Mouse (Mus musculus) CH12.LX (cell line): ENCODE results near the gene Fbxl17. TPM values are rescaled to one million over a fixed set of nuclear protein-coding genes. Genes with fewer than 3 reads are reported as not detected.

Experiments
- DNase-seq: peaks from one replicate; pipeline ENCODE4 v3.0.0-alpha.2; 2013; ENCODE audit errors: extremely low read depth
- H3K27ac ChIP-seq: 2 replicates; pipeline ENCODE4 v1.5.1; 2012; ENCODE audit warnings: low read depth, mild to moderate bottlenecking, control low read depth, moderate library complexity; ENCODE audit not compliant: insufficient read depth
- H3K27me3 ChIP-seq: replicated peaks from 2 replicates; pipeline ENCODE3; 2012; ENCODE audit warnings: inconsistent platforms
- H3K36me3 ChIP-seq, 2 experiments: replicated peaks in 1 of 2; 2 replicates each; pipeline versions ENCODE3 to v1.6.1; 2012; ENCODE audit warnings: inconsistent platforms in 1 of 2, low read length in 1 of 2, mild to moderate bottlenecking in 1 of 2, mixed read lengths in 1 of 2, moderate library complexity in 1 of 2; ENCODE audit not compliant: control insufficient read depth in 1 of 2, insufficient read depth in 1 of 2
- H3K4me1 ChIP-seq, 2 experiments: 2 replicates each; pipeline ENCODE4 v1.6.1; 2012; ENCODE audit warnings: inconsistent platforms in 1 of 2, moderate library complexity in 1 of 2; ENCODE audit not compliant: insufficient read depth in 2 of 2, control insufficient read depth in 1 of 2
- H3K4me2 ChIP-seq: 2 replicates; pipeline ENCODE4 v1.6.1; 2012; ENCODE audit warnings: low read depth, mild to moderate bottlenecking, control low read depth; ENCODE audit not compliant: poor library complexity, insufficient read depth, severe bottlenecking
- H3K4me3 ChIP-seq, 3 experiments: fragments of 150-350 bp in 1 of 3; sonication (generic) in 1 of 3; replicated peaks in 1 of 3; 2 replicates each; pipeline versions ENCODE3 to v1.5.1; 2011 to 2012; ENCODE audit warnings: low read depth in 2 of 3, low read length in 2 of 3, mild to moderate bottlenecking in 2 of 3, moderate library complexity in 2 of 3, control low read depth in 1 of 3, improper control_type of control experiment in 1 of 3, inconsistent platforms in 1 of 3, mixed read lengths in 1 of 3; ENCODE audit not compliant: poor library complexity in 1 of 3
- H3K79me2 ChIP-seq: replicated peaks from 2 replicates; pipeline ENCODE4 v1.6.1; 2012; ENCODE audit warnings: mild to moderate bottlenecking, moderate library complexity; ENCODE audit not compliant: control insufficient read depth, poor library complexity, insufficient read depth, severe bottlenecking; ENCODE audit errors: extremely low read depth
- H3K9ac ChIP-seq: 2 replicates; pipeline ENCODE4 v1.6.1; 2012; ENCODE audit warnings: low read depth, mild to moderate bottlenecking, control low read depth, moderate library complexity; ENCODE audit not compliant: insufficient read depth
- H3K9me3 ChIP-seq: replicated peaks from 2 replicates; pipeline ENCODE3; 2012; ENCODE audit warnings: low read length, inconsistent platforms, mixed read lengths
- E2F4 ChIP-seq: IDR thresholded peaks from 2 replicates; pipeline ENCODE4 v1.6.1; 2011; ENCODE audit warnings: low read depth, low read length, improper control_type of control experiment; ENCODE audit not compliant: insufficient replicate concordance
- ELF1 ChIP-seq: IDR thresholded peaks from 2 replicates; pipeline ENCODE4 v1.6.1; 2014; ENCODE audit warnings: low read depth, mild to moderate bottlenecking, inconsistent platforms, low read length, improper control_type of control experiment
- ETS1 ChIP-seq: conservative IDR thresholded peaks from 2 replicates; pipeline ENCODE4 v1.6.1; 2012; ENCODE audit warnings: low read depth, mild to moderate bottlenecking, inconsistent platforms, low read length, improper control_type of control experiment, moderate library complexity
- IRF4 ChIP-seq: IDR thresholded peaks from 2 replicates; pipeline ENCODE4 v1.6.1; 2014; ENCODE audit warnings: low read depth, mild to moderate bottlenecking, inconsistent platforms, low read length, improper control_type of control experiment
- JUN ChIP-seq: IDR thresholded peaks from 2 replicates; pipeline ENCODE4 v1.6.1; 2011; ENCODE audit warnings: low read depth, mild to moderate bottlenecking, low read length, improper control_type of control experiment, moderate library complexity; ENCODE audit not compliant: insufficient read depth
- JUND ChIP-seq: conservative IDR thresholded peaks from 2 replicates; pipeline ENCODE4 v1.6.1; 2011; ENCODE audit warnings: low read depth, low read length, improper control_type of control experiment
- MAFK ChIP-seq: IDR thresholded peaks from 2 replicates; pipeline ENCODE4 v1.6.1; 2011; ENCODE audit warnings: low read length, improper control_type of control experiment; ENCODE audit not compliant: insufficient replicate concordance
- MAX ChIP-seq: IDR thresholded peaks from 2 replicates; pipeline ENCODE4 v1.6.1; 2011; ENCODE audit warnings: low read length, improper control_type of control experiment
- MAZ ChIP-seq: IDR thresholded peaks from 2 replicates; pipeline ENCODE4 v1.6.1; 2012; ENCODE audit warnings: low read depth, mild to moderate bottlenecking, inconsistent platforms, low read length, improper control_type of control experiment, moderate library complexity
- MEF2A ChIP-seq: IDR thresholded peaks from 2 replicates; pipeline ENCODE4 v1.6.1; 2014; ENCODE audit warnings: low read depth, mild to moderate bottlenecking, inconsistent platforms, low read length, improper control_type of control experiment, borderline replicate concordance
- MXI1 ChIP-seq: IDR thresholded peaks from 2 replicates; pipeline ENCODE4 v1.6.1; 2011; ENCODE audit warnings: mild to moderate bottlenecking, low read depth, low read length, improper control_type of control experiment
- MYC ChIP-seq: IDR thresholded peaks from 2 replicates; pipeline ENCODE4 v1.6.1; 2011; ENCODE audit warnings: low read depth, mild to moderate bottlenecking, improper control_type of control experiment, low read length
- NRF1 ChIP-seq: IDR thresholded peaks from 2 replicates; pipeline ENCODE4 v1.6.1; 2014; ENCODE audit warnings: low read depth, mild to moderate bottlenecking, inconsistent platforms, low read length, improper control_type of control experiment, moderate library complexity
- PAX5 ChIP-seq: IDR thresholded peaks from 2 replicates; pipeline ENCODE4 v1.6.1; 2012; ENCODE audit warnings: low read length, inconsistent platforms, mixed read lengths
- POLR2AphosphoS2 ChIP-seq: IDR thresholded peaks from 2 replicates; pipeline ENCODE4 v1.6.1; 2011; ENCODE audit warnings: low read depth, low read length, improper control_type of control experiment
- RAD21 ChIP-seq: IDR thresholded peaks from 2 replicates; pipeline ENCODE4 v1.6.1; 2011; ENCODE audit warnings: low read depth, mild to moderate bottlenecking, low read length, improper control_type of control experiment, moderate library complexity
- RCOR1 ChIP-seq: conservative IDR thresholded peaks from 2 replicates; pipeline ENCODE4 v1.6.1; 2012; ENCODE audit warnings: low read depth, mild to moderate bottlenecking, inconsistent platforms, low read length, improper control_type of control experiment
- SIN3A ChIP-seq: IDR thresholded peaks from 2 replicates; pipeline ENCODE4 v1.6.1; 2012; ENCODE audit warnings: low read length, improper control_type of control experiment, inconsistent platforms
- TBP ChIP-seq: conservative IDR thresholded peaks from 2 replicates; pipeline ENCODE4 v1.6.1; 2011; ENCODE audit warnings: low read depth, low read length, improper control_type of control experiment
- UBTF ChIP-seq: IDR thresholded peaks from 2 replicates; pipeline ENCODE4 v1.6.1; 2012; ENCODE audit warnings: low read depth, mild to moderate bottlenecking, inconsistent platforms, low read length, improper control_type of control experiment, moderate library complexity
- USF1 ChIP-seq: IDR thresholded peaks from 2 replicates; pipeline ENCODE4 v1.6.1; 2014; ENCODE audit warnings: low read depth, mild to moderate bottlenecking, inconsistent platforms, low read length, improper control_type of control experiment
- ZC3H11A ChIP-seq: IDR thresholded peaks from 2 replicates; pipeline ENCODE4 v1.6.1; 2012; ENCODE audit warnings: low read depth, mild to moderate bottlenecking, inconsistent platforms, low read length, improper control_type of control experiment
- ZKSCAN1 ChIP-seq: IDR thresholded peaks from 2 replicates; pipeline ENCODE4 v1.6.1; 2012; ENCODE audit warnings: low read depth, inconsistent platforms, low read length, improper control_type of control experiment, borderline replicate concordance
- ZMIZ1 ChIP-seq: IDR thresholded peaks from 2 replicates; pipeline ENCODE4 v1.6.1; 2012; ENCODE audit warnings: low read depth, mild to moderate bottlenecking, inconsistent platforms, low read length, improper control_type of control experiment
- ZNF384 ChIP-seq: IDR thresholded peaks from 2 replicates; pipeline ENCODE4 v1.6.1; 2012; ENCODE audit warnings: low read depth, low read length, improper control_type of control experiment, inconsistent platforms
- dilution Hi-C: fragments of 300-500 bp; cut with MboI; formaldehyde crosslinking; loops from 2 replicates; pipeline ENCODE4 v1.14.3; 2020; ENCODE audit warnings: low sequenced_read_pairs; ENCODE audit not compliant: extremely low pct_unique_long_range_greater_than_20kb, extremely low pct_ligation_motif_present
- in situ Hi-C: fragments of 300-500 bp; cut with MboI; formaldehyde crosslinking; loops from 3 replicates; pipeline ENCODE4 v1.14.3; 2019; ENCODE audit warnings: low sequenced_read_pairs, low pct_ligation_motif_present, low pct_unique_long_range_greater_than_20kb, mixed read lengths
- polyA plus RNA-seq: library from polyadenylated mRNA; unstranded; fragments of >175 nt; gene quantifications from 2 replicates; pipeline ENCODE4 v1.2.1, GENCODE M21; 2012; ENCODE audit warnings: low read depth; ENCODE audit not compliant: insufficient read length
- total RNA-seq, 2 experiments: library from RNA; depleted of rRNA; stranded (reverse); fragments of 300-350 nt in 1 of 2; fragments of >200 nt in 1 of 2; gene quantifications; 2 replicates each; pipeline ENCODE4 v1.2.3; 2012 to 2014

The Fbxl17 gene
- total and polyA plus RNA-seq, 3 experiments: 4.0 to 6.9 (median 4.3) TPM

- in situ Hi-C loops: no loop called here
- dilution Hi-C loops: no loop called here
- Histone ChIP-seq H3K27me3 (no peaks in the 10 kb centered on the region), H3K27ac (no peak overlapping the region), H3K9ac (no peak overlapping the region), H3K36me3 (peaks cover 0 to 2% of the 10 kb centered on the region in 2 experiments), H3K4me3 (no peak overlapping the region), H3K4me1 (peaks cover 0 to 21% of the 10 kb centered on the region in 2 experiments; a peak in 2 of 4 replicates), H3K4me2 (no peak overlapping the region), H3K79me2 (no peaks in the 10 kb centered on the region), H3K9me3 (no peaks in the 10 kb centered on the region)
- no peak for TF ChIP-seq MAFK
- TF ChIP-seq USF1: no peak
- TF ChIP-seq MEF2A: no peak
- no peak for TF ChIP-seq IRF4
- TF ChIP-seq ZC3H11A: no peak
- TF ChIP-seq ELF1: no peak
- no peak for TF ChIP-seq JUND
- TF ChIP-seq MYC: no peak
- TF ChIP-seq RAD21: no peak
- no peak for TF ChIP-seq NRF1
- no peak for TF ChIP-seq ZNF384
- no peak for TF ChIP-seq SIN3A
- TF ChIP-seq ETS1: no peak
- no peak for TF ChIP-seq PAX5
- TF ChIP-seq RCOR1: no peak
- TF ChIP-seq MAZ: no peak
- TF ChIP-seq ZKSCAN1: no peak
- no peak for TF ChIP-seq POLR2AphosphoS2
- TF ChIP-seq TBP: no peak
- no peak for TF ChIP-seq UBTF
- no peak for DNase-seq
These were observed 353.9 kb downstream of the Fbxl17 start for GRCm38 (mm10) chr17:63145751-63146491.

- Histone ChIP-seq H3K4me3 (no peak overlapping the region), H3K9me3 (no peaks in the 10 kb centered on the region), H3K4me2 (no peak overlapping the region), H3K27me3 (no peaks in the 10 kb centered on the region), H3K36me3 (peaks cover 0 to 2% of the 10 kb centered on the region in 2 experiments), H3K4me1 (peaks cover 0 to 21% of the 10 kb centered on the region in 2 experiments; a peak in 2 of 4 replicates), H3K27ac (no peak overlapping the region), H3K9ac (no peak overlapping the region), H3K79me2 (no peaks in the 10 kb centered on the region)
- dilution Hi-C loops: no loop called here
- DNase-seq: no peak
- TF ChIP-seq JUN (no peak), E2F4 (no peak), MEF2A (no peak), TBP (no peak), POLR2AphosphoS2 (no peak), ZMIZ1 (no peak), RAD21 (no peak), PAX5 (no peak), MAX (no peak), MXI1 (no peak)
- in situ Hi-C loops: no loop called here
These were observed 354.5 kb downstream of the Fbxl17 start for GRCm38 (mm10) chr17:63145311-63145741.
